Mouse (Mus musculus) large intestine, adult 2 months (tissue): ENCODE results near the gene Cnn3. TPM values are rescaled to one million over a fixed set of nuclear protein-coding genes. Genes with fewer than 3 reads are reported as not detected.

ENCODE experiments used
- DNase-seq: peaks from one replicate; pipeline ENCODE4 v3.0.0-alpha.2; 2012; ENCODE audit warnings: low read depth, low spot score
- WGBS: fragments of 180-500 bp; shearing (Covaris S2); methylation state at CpG from one replicate; pipeline ENCODE4 v1.1.7; 2018; 5-methylcytosine and 5-hydroxymethylcytosine counted together
- polyA plus RNA-seq: library from polyadenylated mRNA; depleted of rRNA; stranded (reverse); fragments of >200 nt; gene quantifications from 2 replicates; pipeline ENCODE4 v1.2.3, GENCODE M21; 2012; rRNA removed

Gene Cnn3
- polyA plus RNA-seq, 1 experiment = 88.9 TPM

DNA sequence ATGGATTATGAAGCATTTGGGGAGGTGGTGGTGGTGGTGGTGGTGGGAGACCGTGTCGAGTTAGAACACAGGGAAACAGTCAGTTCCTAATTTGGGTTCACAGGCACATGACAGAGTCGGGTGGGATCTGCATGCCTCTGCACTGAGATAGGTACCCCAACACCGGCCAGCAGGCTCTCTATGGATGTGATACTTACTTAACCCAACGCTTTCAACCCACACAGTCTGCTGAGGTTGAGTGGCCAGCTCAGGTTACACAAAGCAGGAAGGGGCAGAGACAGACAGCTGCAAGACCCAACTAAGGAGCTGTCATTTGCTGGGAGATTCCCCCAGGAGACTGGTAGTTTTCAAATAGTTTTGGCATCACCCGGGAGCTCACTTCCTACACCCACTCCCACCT lies 55.3 kb downstream of the Cnn3 start:
- DNase-seq = no peak
- 72% methylated on average over 6 of the region's 6 CpGs for WGBS

DNA sequence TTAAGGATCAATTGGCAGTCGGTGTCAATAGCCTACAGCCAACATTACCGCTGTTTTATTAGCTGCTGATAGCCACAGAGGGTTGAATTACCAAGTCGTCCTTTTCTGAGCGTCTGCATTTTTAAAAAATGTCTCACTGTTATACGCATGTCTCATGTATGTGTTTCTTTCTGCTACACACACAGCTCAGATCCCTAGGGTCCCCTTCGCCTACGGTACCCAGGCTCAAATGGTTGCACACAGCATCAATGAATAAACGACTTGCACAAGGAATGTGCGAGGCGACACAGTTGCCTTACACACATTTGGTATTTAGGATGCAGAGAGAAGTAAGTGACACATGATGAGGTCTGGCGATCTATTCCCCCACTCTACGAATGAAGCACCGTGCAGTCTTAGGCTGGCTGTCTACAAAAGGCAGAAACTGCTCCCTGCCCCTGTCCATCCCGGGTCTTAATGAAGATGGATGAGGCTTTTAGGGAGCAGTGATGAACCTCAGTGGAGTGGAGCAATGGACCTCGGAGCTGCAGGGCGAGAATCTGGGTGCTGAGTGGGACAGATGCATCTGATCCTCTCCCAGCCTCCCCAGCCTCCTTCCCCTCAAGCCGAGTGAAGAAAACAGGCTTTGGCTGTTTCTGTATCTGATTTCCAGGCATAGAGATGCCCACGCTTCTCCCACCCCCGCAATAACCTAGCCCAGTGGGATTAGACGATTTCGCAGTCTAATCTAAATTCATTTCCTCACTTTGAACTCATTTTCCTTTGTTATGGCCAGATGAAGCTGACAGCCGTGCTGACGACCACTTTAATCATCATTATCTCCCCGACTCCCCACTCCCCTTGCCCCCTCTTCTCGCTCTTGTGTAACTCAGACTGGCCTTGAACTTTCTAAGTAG lies 57.2 kb downstream of the Cnn3 start:
- 75% methylated on average over 25 of the region's 25 CpGs for WGBS
- DNase-seq = no peak

DNA sequence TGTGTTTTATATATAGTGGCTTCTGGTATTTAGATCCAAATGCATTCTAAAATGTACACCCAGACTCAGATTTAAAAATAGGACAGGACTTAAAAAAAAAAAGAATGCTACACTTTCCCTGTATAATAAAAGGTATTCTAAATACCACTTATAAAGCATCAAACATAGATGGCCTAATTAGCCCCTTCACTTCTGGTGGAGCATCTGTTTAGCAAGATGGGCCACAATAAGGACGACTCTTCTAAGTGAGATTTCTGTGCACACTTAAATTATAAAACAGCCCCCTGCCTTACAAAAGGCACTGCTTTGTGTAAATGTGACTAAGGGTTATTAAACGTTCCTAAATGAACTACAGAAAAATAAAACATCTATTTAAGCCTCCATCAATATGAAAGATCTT lies 58.9 kb downstream of the Cnn3 start:
- WGBS = 84% methylated on average over 2 of the region's 2 CpGs
- DNase-seq = no peak

DNA sequence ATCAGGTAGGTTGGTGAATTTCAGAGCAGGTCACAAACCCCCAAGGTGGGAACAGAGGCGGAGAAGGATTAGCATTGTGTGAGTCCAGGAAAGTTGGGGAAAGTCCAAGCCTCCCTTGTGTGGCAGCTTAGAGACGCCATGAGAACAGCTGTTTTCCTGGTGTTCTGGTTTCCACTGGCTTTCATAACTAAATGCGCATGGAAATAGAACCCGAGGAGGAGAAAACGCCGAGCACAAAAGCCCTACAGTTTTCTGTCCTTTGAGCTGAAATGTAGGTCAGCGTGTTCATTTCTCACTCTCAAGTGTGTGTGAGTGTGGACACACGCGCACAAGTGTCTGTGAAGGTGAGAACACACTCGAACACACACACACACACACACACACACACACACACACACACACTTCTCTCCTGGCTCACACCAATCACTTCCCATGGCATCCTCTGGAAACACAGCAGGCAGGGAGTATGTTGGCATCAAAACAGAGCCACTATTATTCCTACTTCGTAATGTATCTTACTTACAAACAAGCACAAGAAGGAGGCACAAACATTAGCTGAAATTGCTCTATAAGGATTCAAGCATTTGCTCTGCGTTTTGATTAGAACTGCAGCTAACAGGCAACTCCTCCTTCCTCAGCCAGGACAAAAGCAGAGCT lies 63.3 kb downstream of the Cnn3 start:
- 80% methylated on average over 12 of the region's 12 CpGs for WGBS
- DNase-seq = no peak

DNA sequence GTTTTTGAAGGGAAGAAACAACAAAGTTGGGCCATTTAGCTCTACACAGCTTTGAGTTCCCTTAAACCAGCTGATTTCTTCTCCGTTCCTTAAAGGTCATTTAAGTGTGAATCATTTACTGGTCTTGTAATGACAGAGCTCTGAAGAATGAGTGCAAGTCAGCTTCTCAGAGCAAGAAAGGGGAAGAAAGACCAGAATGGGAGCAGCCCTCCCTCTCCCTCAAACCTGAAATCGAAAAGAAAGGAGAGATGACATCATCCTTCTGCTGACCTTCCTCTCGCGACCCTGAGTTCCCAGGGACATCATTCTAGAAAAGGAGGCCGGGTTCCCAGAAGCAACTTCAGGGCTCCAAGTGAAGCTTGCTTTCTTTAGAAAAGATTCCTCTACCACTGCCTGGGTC lies 64.6 kb downstream of the Cnn3 start:
- DNase-seq = no peak
- 54% methylated on average over 5 of the region's 5 CpGs for WGBS

DNA sequence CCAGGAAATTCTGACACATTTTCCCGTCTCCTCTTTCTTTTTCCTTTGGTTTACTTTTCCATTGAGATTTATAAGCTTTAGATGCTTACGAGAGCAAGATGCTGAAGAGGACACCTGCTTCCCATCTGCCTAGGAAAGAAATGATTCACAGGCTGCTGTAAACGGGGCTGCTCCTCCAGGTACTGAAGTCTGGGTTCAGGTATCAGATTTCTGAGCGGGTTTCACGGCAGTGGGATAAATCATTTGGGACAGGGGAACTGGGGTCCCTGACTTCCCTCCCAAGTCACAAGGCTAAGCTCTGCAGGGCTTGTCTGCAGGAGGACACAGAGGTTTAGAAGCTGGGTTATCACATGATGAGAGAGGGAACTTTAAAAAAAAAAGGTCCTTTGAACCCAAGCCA lies 65.7 kb downstream of the Cnn3 start:
- no peak for DNase-seq
- 76% methylated on average over 5 of the region's 5 CpGs for WGBS

DNA sequence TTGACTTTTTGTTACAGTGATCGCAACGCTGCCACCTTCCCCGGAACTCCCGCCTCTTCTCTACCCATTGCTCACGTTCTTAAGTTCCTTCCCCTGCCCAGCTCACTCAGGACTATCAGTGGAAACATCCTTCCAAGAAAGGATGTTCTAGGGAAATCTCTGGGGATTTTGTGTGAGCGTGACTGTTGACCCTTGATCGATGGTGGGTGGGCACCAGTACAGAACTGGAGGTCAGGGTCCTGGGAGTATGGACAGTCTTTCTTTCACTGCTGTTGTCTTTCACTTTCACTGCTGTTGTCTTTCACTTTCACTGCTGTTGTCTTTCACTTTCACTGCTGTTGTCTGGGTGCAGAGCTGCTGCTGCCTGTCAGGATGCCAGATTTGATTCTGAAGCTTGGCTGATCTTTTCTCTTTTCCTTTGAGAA lies 67.7 kb downstream of the Cnn3 start:
- DNase-seq = no peak
- 65% methylated on average over 7 of the region's 7 CpGs for WGBS

DNA sequence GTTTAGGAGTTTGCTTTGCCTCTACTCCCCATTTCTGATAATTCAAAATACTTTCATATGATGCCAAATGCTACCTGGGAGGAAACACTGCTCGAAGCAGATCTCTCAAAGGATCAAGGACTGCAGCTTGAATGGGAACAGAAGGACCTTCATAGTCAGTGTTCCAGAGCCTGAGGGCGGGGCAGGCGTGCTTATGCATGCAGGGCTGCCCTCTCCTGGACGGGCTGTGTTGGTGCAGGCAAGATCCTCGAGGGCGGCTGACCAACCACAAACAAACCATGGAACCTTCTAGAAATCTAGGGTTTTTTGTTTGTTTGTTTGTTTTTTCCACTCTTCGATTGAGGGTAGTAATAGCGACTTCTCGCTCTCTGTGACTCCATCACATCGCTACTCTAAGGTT lies 73.9 kb downstream of the Cnn3 start:
- WGBS = 39% methylated on average over 10 of the region's 10 CpGs
- DNase-seq = peak; percentile 25

DNA sequence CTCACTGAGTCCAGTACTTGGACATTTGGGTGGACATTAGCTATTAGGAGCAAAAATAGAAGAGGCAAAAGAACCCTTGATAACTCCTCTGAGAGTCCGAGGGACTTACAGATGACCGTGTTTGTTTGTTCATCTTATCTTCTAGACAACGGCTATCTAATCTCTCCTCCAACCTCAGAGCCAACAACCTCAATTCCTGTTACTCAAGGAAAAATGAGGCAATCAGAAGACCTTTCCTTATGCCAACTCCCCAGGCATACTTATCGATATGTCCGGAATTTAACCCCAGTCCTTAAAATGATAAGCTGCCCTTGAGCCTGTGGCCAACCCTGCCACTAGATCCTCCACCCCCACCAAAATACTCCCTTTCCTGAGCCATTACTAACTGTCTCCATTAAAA lies 74.4 kb downstream of the Cnn3 start:
- DNase-seq = no peak
- WGBS = 59% methylated on average over 5 of the region's 5 CpGs

DNA sequence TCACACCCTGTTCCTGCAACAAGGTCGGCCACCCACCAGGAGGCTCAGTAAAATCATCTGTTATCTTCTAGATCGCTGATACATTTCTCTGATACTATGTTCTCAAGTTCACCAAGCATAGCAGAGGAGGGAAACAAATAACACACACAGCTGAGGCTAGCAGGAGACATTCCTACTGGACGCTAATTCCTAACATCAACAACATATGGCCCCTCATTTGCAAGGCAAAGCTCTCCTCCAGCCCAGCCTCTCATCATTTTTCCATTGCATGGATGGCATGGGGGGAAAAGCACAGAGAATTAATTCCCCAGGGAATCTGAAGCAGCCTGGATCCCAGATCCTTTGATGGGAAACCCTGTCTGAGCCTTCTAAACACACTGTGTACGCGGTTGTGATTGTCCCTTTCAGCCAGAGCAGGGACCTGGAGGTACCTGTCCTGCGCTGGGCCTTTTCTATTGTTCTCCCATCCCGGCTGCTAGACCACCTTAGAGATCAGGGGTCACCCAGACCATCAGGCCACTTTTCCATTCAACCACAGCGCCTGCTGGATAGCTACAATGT lies 78.7 kb downstream of the Cnn3 start:
- DNase-seq = no peak
- WGBS = 84% methylated on average over 8 of the region's 8 CpGs

DNA sequence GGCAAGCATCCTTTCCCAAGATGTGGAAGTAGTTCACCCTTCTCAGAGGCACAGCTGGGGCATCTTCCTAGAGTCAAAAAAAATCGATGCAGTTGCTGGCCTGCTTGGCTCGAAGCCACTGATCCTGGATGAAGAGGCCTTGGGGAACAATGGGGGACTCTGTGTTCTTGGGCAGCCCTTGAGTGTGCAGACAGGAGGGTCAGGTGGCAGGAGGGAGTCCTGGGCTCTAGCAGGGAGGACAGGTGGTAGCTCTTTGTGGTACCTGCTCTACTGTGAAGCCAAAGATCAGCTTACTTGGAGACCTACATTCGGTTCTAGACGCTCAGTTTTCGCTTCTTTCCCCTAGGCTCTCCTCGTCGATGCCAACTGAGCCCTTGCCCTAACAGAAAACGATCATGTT lies 79.9 kb downstream of the Cnn3 start:
- 82% methylated on average over 8 of the region's 8 CpGs for WGBS
- DNase-seq = no peak

DNA sequence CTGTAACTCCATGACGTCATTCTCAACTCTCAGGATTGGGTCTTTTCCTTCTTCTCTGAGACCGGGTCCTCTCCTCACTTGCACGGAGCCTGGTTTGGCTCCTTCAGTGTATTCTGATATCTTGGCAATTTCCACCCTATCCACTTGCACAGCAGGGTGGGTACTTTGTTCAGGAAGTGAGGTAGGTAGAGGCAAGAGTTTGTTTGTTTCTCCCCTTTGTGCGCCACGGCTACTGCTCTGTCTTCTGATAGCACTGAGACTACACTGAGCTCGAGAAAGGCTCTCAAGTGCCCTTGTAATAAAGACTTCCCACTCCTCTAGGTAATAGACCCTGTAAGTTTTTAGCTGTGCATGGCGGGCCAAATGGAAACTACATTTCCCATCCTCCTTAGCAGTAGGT lies 80.5 kb downstream of the Cnn3 start:
- DNase-seq = no peak
- 93% methylated on average over 7 of the region's 7 CpGs for WGBS

DNA sequence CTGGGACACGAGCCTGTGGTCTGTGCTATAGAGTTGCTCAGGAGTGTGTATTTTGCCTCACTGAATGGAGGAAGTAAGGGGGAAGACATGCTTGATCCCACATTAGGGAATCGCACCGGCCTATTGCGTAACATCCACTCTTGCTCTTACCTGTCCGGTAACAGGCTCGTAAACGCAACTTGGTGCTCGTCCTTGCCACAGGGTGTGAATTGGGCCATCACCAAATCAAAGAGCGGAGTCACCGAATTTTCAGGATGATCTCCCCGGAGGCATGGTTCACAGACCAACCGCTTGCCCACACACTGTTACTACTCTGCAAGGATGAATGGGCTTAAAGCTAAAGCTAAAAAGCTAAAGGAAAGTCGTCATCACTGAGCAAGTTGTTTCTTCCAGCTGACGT lies 81.4 kb downstream of the Cnn3 start:
- no peak for DNase-seq
- WGBS = 81% methylated on average over 14 of the region's 14 CpGs

Other genes starting within 250 kb of the Cnn3 start
- 1.7 and 2.1 TPM in 2 replicates for gene Tmem56, start 143.4 kb upstream of the Cnn3 start, polyA plus RNA-seq
- 13.4 and 15.2 TPM in 2 replicates for gene Alg14, start 134.7 kb upstream of the Cnn3 start, polyA plus RNA-seq
- 12.0 and 20.6 TPM in 2 replicates for gene Slc44a3, start 105.9 kb downstream of the Cnn3 start, polyA plus RNA-seq
- not detected in 2 replicates for gene 4930432M17Rik, start 244.3 kb downstream of the Cnn3 start, polyA plus RNA-seq